Comparison of ENCODE assay signal across 9 mouse cellular contexts in genomic region chr4:119460296-119460695, GRCm38 (mm10). TPM values are rescaled to one million over a fixed set of nuclear protein-coding genes. Genes with fewer than 3 reads are reported as not detected.
DNase-seq lines count a peak whose midpoint lies in the region; ATAC-seq and TF ChIP-seq lines count a peak whose summit lies in the region.
"Had no signal": no experiment of that assay in that cellular context is flagged by ENCODE, and none has a peak within 500 bp of the region (broad histone marks: within the 10 kb centered on the region; RNA-seq: fewer than 3 reads in every experiment).

No protein-coding gene starts in this region.

- H3K4me1 ChIP-seq in kidney, embryonic 16.5 days (ENCODE audit: insufficient read depth, low read length): peaks cover 27% of the 10 kb centered on the region
- H3K4me1 ChIP-seq in forebrain, embryonic 16.5 days (replicated peaks; ENCODE audit: control insufficient read depth, insufficient read depth, low read length): peaks cover 42% of the 10 kb centered on the region
- H3K4me1 ChIP-seq in olfactory bulb, adult 2 months (ENCODE audit: control insufficient read depth, insufficient read depth, low read length): peaks cover 25% of the 10 kb centered on the region
- H3K4me1 ChIP-seq: liver, embryonic 15.5 days had no signal

- no peak for TF ChIP-seq CTCF in olfactory bulb, adult 2 months (IDR thresholded peaks at IDR 0.05; ENCODE audit: insufficient read depth, low read depth, low read length)

- 0 out of 2 replicates have a peak, but pooled peaks cover 3% of the 10 kb centered on the region for H3K9me3 ChIP-seq in kidney, embryonic 16.5 days (ENCODE audit: low read length)
- no peaks in the 10 kb centered on the region for H3K9me3 ChIP-seq in forebrain, embryonic 16.5 days (ENCODE audit: control insufficient read depth, low read length)
- H3K9me3 ChIP-seq: liver, embryonic 15.5 days had no signal

- H3K4me2 ChIP-seq in kidney, embryonic 16.5 days (replicated peaks; ENCODE audit: low read depth, low read length): no peak overlapping the region; the same call in 1 of the 2 replicates
- H3K4me2 ChIP-seq in forebrain, embryonic 16.5 days (ENCODE audit: low read length): peak overlapping the region; percentile 41
- H3K4me2 ChIP-seq: liver, embryonic 15.5 days had no signal

- no peaks in the 10 kb centered on the region for H3K36me3 ChIP-seq in kidney, embryonic 16.5 days (ENCODE audit: insufficient read depth, low read length)
- H3K36me3 ChIP-seq in forebrain, embryonic 16.5 days (ENCODE audit: control insufficient read depth, insufficient read depth): no peaks in the 10 kb centered on the region
- H3K36me3 ChIP-seq: liver, embryonic 15.5 days had no signal

- intact Hi-C loops in left cerebral cortex, postnatal 4 days (cut with DNase I): no loop called here

- no peak overlapping the region for H3K4me3 ChIP-seq in kidney, embryonic 16.5 days (ENCODE audit: low read length)
- H3K4me3 ChIP-seq in forebrain, embryonic 16.5 days (replicated peaks; ENCODE audit: low read length): peak overlapping the region; percentile 18; the same call in 1 of the 2 replicates
- no peak overlapping the region for H3K4me3 ChIP-seq in olfactory bulb, adult 2 months (ENCODE audit: insufficient read depth, low read depth, low read length)
- H3K4me3 ChIP-seq: liver, embryonic 15.5 days had no signal

- WGBS in kidney, embryonic 16.5 days: 57% methylated on average over 5 of the region's 5 CpGs
- 49% methylated on average over 5 of the region's 5 CpGs for WGBS in forebrain, embryonic 16.5 days
- 41% methylated on average over 5 of the region's 5 CpGs for WGBS in olfactory bulb, adult 2 months

- ATAC-seq in kidney, embryonic 16.5 days (ENCODE audit: low FRiP score, low TSS enrichment): no peak
- peak; percentile 7; the same call in 1 of the 2 replicates for ATAC-seq in forebrain, embryonic 16.5 days

- TF ChIP-seq POLR2A in olfactory bulb, adult 2 months (IDR thresholded peaks at IDR 0.05; ENCODE audit: insufficient read depth, low read depth, low read length): no peak

- H3K27ac ChIP-seq in kidney, embryonic 16.5 days (ENCODE audit: low read length): no peak overlapping the region
- H3K27ac ChIP-seq in forebrain, embryonic 16.5 days (ENCODE audit: low read length): peak overlapping the region; percentile 98
- peak overlapping the region; percentile 96 for H3K27ac ChIP-seq in olfactory bulb, adult 2 months (ENCODE audit: insufficient read depth, low read depth, low read length)
- H3K27ac ChIP-seq: liver, embryonic 15.5 days had no signal

- no peaks in the 10 kb centered on the region for H3K27me3 ChIP-seq in kidney, embryonic 16.5 days (ENCODE audit: insufficient read depth, low read length)
- H3K27me3 ChIP-seq in forebrain, embryonic 16.5 days (replicated peaks; ENCODE audit: control insufficient read depth, insufficient read depth, low read length): no peaks in the 10 kb centered on the region
- H3K27me3 ChIP-seq: liver, embryonic 15.5 days had no signal

- peak; percentile 34 for DNase-seq in kidney, adult 18-20 months
- peak; percentile 8 for DNase-seq in CD4-positive helper T cell, adult 2 months (ENCODE audit: low read depth, low spot score)
- DNase-seq in c-Kit-positive CD71-negative TER-119-negative erythroid progenitor cells, embryonic 14.5 days (ENCODE audit: low read depth): peak; percentile 18
- DNase-seq in left cerebral cortex, postnatal 4 days: peak; percentile 57
- no peak for DNase-seq in gastrocnemius, adult 8-10 months (ENCODE audit: low spot score in 2 of 2)

- no peak overlapping the region for H3K9ac ChIP-seq in kidney, embryonic 16.5 days (replicated peaks; ENCODE audit: low read length)
- H3K9ac ChIP-seq in forebrain, embryonic 16.5 days (replicated peaks; ENCODE audit: low read depth, low read length): no peak overlapping the region
- H3K9ac ChIP-seq: liver, embryonic 15.5 days had no signal

RNA-seq across cellular contexts. Expression of gene Rimkla, which starts 32.1 kb away (rescaled TPM):
- 1.8 and 2.2 TPM in 2 replicates for polyA plus RNA-seq in kidney, embryonic 16.5 days (2015; fragmentation: Nextera tagmentation; extraction: Ambion mirVana)
- 22.9 and 23.3 TPM in 2 replicates for polyA plus RNA-seq in forebrain, embryonic 16.5 days (2015; fragmentation: Nextera tagmentation; extraction: Ambion mirVana)
- 10 to 100 TPM; 28.2 to 29.0 TPM for total RNA-seq in left cerebral cortex, postnatal 4 days (2021)
- not detected in 2 replicates for polyA plus RNA-seq in olfactory bulb, adult 2 months (2012; ENCODE audit: insufficient read depth, insufficient read length, low replicate concordance, missing spikeins)
- total RNA-seq in gastrocnemius, adult 8-10 months (2022): not detected
- polyA plus RNA-seq: liver, embryonic 15.5 days had no signal

RNA-seq across cellular contexts. Expression of gene Zmynd12, which starts 37.7 kb away (rescaled TPM):
- 0.75 and 0.87 TPM in 2 replicates for polyA plus RNA-seq in kidney, embryonic 16.5 days (2015; fragmentation: Nextera tagmentation; extraction: Ambion mirVana)
- polyA plus RNA-seq in forebrain, embryonic 16.5 days (2015; fragmentation: Nextera tagmentation; extraction: Ambion mirVana): 0.14 and 0.29 TPM in 2 replicates
- under 1 TPM; 0.26 to 0.40 TPM for total RNA-seq in left cerebral cortex, postnatal 4 days (2021)
- polyA plus RNA-seq in olfactory bulb, adult 2 months (2012; ENCODE audit: insufficient read depth, insufficient read length, low replicate concordance, missing spikeins): not detected in 2 replicates
- total RNA-seq in gastrocnemius, adult 8-10 months (2022): not detected

RNA-seq across cellular contexts. Expression of gene Ppcs, which starts 38.1 kb away (rescaled TPM):
- 49.0 and 52.8 TPM in 2 replicates for polyA plus RNA-seq in kidney, embryonic 16.5 days (2015; fragmentation: Nextera tagmentation; extraction: Ambion mirVana)
- 16.2 and 16.4 TPM in 2 replicates for polyA plus RNA-seq in forebrain, embryonic 16.5 days (2015; fragmentation: Nextera tagmentation; extraction: Ambion mirVana)
- 1 to 10 TPM; 5.0 to 5.8 TPM for total RNA-seq in left cerebral cortex, postnatal 4 days (2021)
- polyA plus RNA-seq in olfactory bulb, adult 2 months (2012; ENCODE audit: insufficient read depth, insufficient read length, low replicate concordance, missing spikeins): not detected in 2 replicates
- total RNA-seq in gastrocnemius, adult 8-10 months (2022): 1 to 10 TPM; 3.7 to 6.7 (median 4.8) TPM

RNA-seq across cellular contexts. Expression of gene Ccdc30, which starts 45.0 kb away (rescaled TPM):
- polyA plus RNA-seq in kidney, embryonic 16.5 days (2015; fragmentation: Nextera tagmentation; extraction: Ambion mirVana): 7.5 TPM in 2 replicates
- polyA plus RNA-seq in forebrain, embryonic 16.5 days (2015; fragmentation: Nextera tagmentation; extraction: Ambion mirVana): 11.4 and 15.5 TPM in 2 replicates
- 10 to 100 TPM; 20.5 to 21.3 TPM for total RNA-seq in left cerebral cortex, postnatal 4 days (2021)
- polyA plus RNA-seq in olfactory bulb, adult 2 months (2012; ENCODE audit: insufficient read depth, insufficient read length, low replicate concordance, missing spikeins): not detected in 2 replicates
- under 1 TPM in 1 of 4 experiments, not detected in 3; 0.29 TPM for total RNA-seq in gastrocnemius, adult 8-10 months (2022)

Comparison
In these comparisons a context has a peak if more than half of its experiments do, and no peak if none do; other contexts are left out.
1. DNase-seq: peak in kidney, adult 18-20 months (single experiment), CD4-positive helper T cell, adult 2 months (single experiment), c-Kit-positive CD71-negative TER-119-negative erythroid progenitor cells, embryonic 14.5 days (single experiment) and left cerebral cortex, postnatal 4 days (single experiment); none in gastrocnemius, adult 8-10 months (0 of 2).
2. RNA of gene Ppcs, which starts 38.1 kb away (polyA plus RNA-seq): 49.0 to 52.8 TPM in kidney, embryonic 16.5 days and 16.2 to 16.4 TPM in forebrain, embryonic 16.5 days; not detected in olfactory bulb, adult 2 months; every median in the first group is over 10 times any median in the second.